Mouse (Mus musculus): ENCODE results near the gene Mif4gd.

GRCm38 (mm10) chr11:115604304-115604696 is 8.5 kb downstream of the Mif4gd start:
- no peak for TF ChIP-seq POLR2A (IDR thresholded peaks at IDR 0.05; ENCODE audit: low read depth, low read length)
- TF ChIP-seq CTCF (IDR thresholded peaks at IDR 0.05; ENCODE audit: extremely low read depth, insufficient read length, insufficient replicate concordance, low read depth, low read length) = no peak
